Mouse (Mus musculus): Measurements from ENCODE around the gene Sspo. TPM values are rescaled to one million over a fixed set of nuclear protein-coding genes. Genes with fewer than 3 reads are reported as not detected.

Gene Sspo
- total and polyA plus RNA-seq, 3 experiments = not detected

DNA sequence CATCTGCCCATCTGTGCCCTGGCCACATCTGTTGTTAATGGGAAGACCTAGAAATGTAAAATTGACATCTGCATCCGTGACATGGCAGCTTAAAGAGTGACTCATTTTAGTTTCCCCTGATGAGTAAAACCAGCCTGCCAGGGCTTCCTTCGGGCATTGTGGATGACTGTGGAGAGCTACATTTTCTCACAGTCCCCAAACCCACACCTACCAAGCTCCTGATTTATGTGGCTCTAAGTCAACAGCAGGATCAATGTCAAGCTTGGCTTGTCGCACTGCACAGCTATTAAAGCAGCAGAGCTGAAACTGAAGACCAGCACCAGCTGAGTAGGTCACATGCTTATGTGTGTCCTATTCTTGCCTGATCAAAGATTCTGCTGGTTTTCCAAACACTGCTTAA lies 37.5 kb upstream of the Sspo start:
- DNase-seq (ENCODE audit: low read depth, low spot score) = no peak
- H3K4me3 ChIP-seq (ENCODE audit: control insufficient read depth in 1 of 2, insufficient read depth in 1 of 2, low read depth in 2 of 2, low read length in 2 of 2) = no peak overlapping the region
- H3K79me2 ChIP-seq (ENCODE audit: control insufficient read depth, insufficient read depth, low read length, poor library complexity) = no peaks in the 10 kb centered on the region
- H3K27me3 ChIP-seq (ENCODE audit: control insufficient read depth in 1 of 2, insufficient read depth in 2 of 2, low read length in 2 of 2) = no peaks in the 10 kb centered on the region
- no peaks in the 10 kb centered on the region; a peak in 1 of 4 replicates for H3K4me1 ChIP-seq (ENCODE audit: control insufficient read depth in 1 of 2, insufficient read depth in 2 of 2, low read length in 2 of 2)
- no peaks in the 10 kb centered on the region for H3K36me3 ChIP-seq (ENCODE audit: control insufficient read depth in 1 of 2, insufficient read depth in 2 of 2, low read length in 2 of 2)
- no peaks in the 10 kb centered on the region for H3K9me3 ChIP-seq (replicated peaks; ENCODE audit: insufficient read depth, low read length)
- H3K27ac ChIP-seq (ENCODE audit: control insufficient read depth, low read depth, low read length) = no peak overlapping the region
- TF ChIP-seq CTCF (IDR thresholded peaks at IDR 0.05 in 2 of 3, conservative IDR thresholded peaks at IDR 0.05 in 1 of 3; ENCODE audit: control insufficient read depth in 1 of 3, insufficient read depth in 1 of 3, low read depth in 2 of 3, low read length in 3 of 3, poor library complexity in 1 of 3, severe bottlenecking in 1 of 3) = no peak
- TF ChIP-seq UBTF (IDR thresholded peaks at IDR 0.05; ENCODE audit: borderline replicate concordance, insufficient read depth, low read depth, low read length) = no peak
- no peak for TF ChIP-seq NELFE (IDR thresholded peaks at IDR 0.05; ENCODE audit: low read depth, low read length)
- no peak for TF ChIP-seq POLR2AphosphoS5 (IDR thresholded peaks at IDR 0.05; ENCODE audit: borderline replicate concordance, low read depth, low read length)
- no peak for TF ChIP-seq HCFC1 (IDR thresholded peaks at IDR 0.05; ENCODE audit: low read depth, low read length)
- no peak for TF ChIP-seq ZMIZ1 (IDR thresholded peaks at IDR 0.05; ENCODE audit: low read depth, low read length)
- no peak overlapping the region for H3K9ac ChIP-seq (ENCODE audit: control insufficient read depth, low read depth, low read length, poor library complexity, severe bottlenecking)

DNA sequence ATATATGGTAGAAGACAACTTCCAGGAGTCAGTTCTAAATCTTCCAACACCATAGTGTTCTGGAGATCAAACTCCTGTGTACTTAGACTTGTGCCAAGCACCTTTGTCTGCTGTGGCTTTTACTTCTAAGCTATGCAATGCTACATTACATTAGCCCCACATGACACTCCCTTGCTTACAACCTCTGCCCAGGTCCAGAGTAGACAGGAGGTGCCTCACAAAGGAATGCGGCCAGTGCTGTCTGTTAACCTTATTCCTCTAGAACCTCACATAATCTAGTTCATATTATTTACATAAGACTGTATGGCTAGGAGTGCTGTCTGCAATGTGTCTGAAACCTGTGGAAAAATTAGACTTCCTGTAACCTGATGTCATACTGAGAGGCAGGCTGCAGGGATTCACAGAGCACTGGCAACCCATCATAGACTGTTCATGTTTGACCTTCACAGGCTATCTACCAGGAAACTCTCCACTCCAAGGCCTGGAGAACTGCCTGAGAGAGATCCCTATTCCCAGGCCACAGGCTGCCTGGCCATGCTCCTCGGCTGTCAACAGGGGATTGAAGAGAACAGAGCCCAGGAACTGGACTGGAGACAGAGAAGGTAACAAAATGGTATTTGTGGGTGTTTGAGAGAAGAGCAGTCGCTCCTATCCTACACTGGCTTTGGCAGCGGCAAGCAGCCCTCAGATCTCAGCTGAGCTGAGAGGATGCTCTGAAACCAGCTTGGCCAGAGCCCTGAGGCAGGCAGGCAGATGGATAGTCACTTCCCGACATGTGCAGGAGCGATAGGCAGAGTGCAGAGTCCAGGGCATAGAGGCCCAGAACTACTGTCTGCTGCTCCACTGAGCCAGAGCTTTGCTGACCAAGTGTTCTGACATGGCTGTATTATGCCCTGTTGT lies 36.6 kb upstream of the Sspo start:
- no peak overlapping the region for H3K9ac ChIP-seq (ENCODE audit: control insufficient read depth, low read depth, low read length, poor library complexity, severe bottlenecking)
- no peak overlapping the region for H3K27ac ChIP-seq (ENCODE audit: control insufficient read depth, low read depth, low read length)
- no peak overlapping the region for H3K4me3 ChIP-seq (ENCODE audit: control insufficient read depth in 1 of 2, insufficient read depth in 1 of 2, low read depth in 2 of 2, low read length in 2 of 2)
- H3K4me1 ChIP-seq (ENCODE audit: control insufficient read depth in 1 of 2, insufficient read depth in 2 of 2, low read length in 2 of 2) = no peaks in the 10 kb centered on the region
- no peak for TF ChIP-seq JUND (IDR thresholded peaks at IDR 0.05; ENCODE audit: low read depth, low read length)
- no peak for TF ChIP-seq BHLHE40 (IDR thresholded peaks at IDR 0.05; ENCODE audit: borderline replicate concordance, low read depth, low read length)
- TF ChIP-seq TAL1 (IDR thresholded peaks at IDR 0.05; ENCODE audit: low read length) = no peak
- TF ChIP-seq NELFE (IDR thresholded peaks at IDR 0.05; ENCODE audit: low read depth, low read length) = no peak
- no peak for TF ChIP-seq MXI1 (IDR thresholded peaks at IDR 0.05; ENCODE audit: low read depth, low read length)
- TF ChIP-seq UBTF (IDR thresholded peaks at IDR 0.05; ENCODE audit: borderline replicate concordance, insufficient read depth, low read depth, low read length) = no peak
- no peak for TF ChIP-seq GATA1 (IDR thresholded peaks at IDR 0.05; ENCODE audit: low read depth, low read length)
- no peak for TF ChIP-seq ZC3H11A (IDR thresholded peaks at IDR 0.05; ENCODE audit: low read depth, low read length)
- TF ChIP-seq ZKSCAN1 (IDR thresholded peaks at IDR 0.05; ENCODE audit: low read depth, low read length) = no peak
- no peak for TF ChIP-seq MYB (IDR thresholded peaks at IDR 0.05; ENCODE audit: low read depth, low read length)
- TF ChIP-seq TCF12 (IDR thresholded peaks at IDR 0.05; ENCODE audit: low read depth, low read length) = no peak
- no peak for TF ChIP-seq MAFK (IDR thresholded peaks at IDR 0.05; ENCODE audit: borderline replicate concordance, low read depth, low read length)
- no peak for TF ChIP-seq ELF1 (IDR thresholded peaks at IDR 0.05; ENCODE audit: low read depth, low read length)
- TF ChIP-seq POLR2A (IDR thresholded peaks at IDR 0.05; ENCODE audit: control insufficient read depth in 1 of 2, insufficient read depth in 1 of 2, low read depth in 1 of 2, low read length in 2 of 2, poor library complexity in 1 of 2) = no peak
- TF ChIP-seq NRF1 (IDR thresholded peaks at IDR 0.05; ENCODE audit: insufficient read depth, low read depth, low read length, poor library complexity, severe bottlenecking) = no peak
- no peak for TF ChIP-seq CTCF (IDR thresholded peaks at IDR 0.05 in 2 of 3, conservative IDR thresholded peaks at IDR 0.05 in 1 of 3; ENCODE audit: control insufficient read depth in 1 of 3, insufficient read depth in 1 of 3, low read depth in 2 of 3, low read length in 3 of 3, poor library complexity in 1 of 3, severe bottlenecking in 1 of 3)
- no peak for TF ChIP-seq MAX (IDR thresholded peaks at IDR 0.05; ENCODE audit: low read length)
- H3K79me2 ChIP-seq (ENCODE audit: control insufficient read depth, insufficient read depth, low read length, poor library complexity) = no peaks in the 10 kb centered on the region
- no peaks in the 10 kb centered on the region for H3K36me3 ChIP-seq (ENCODE audit: control insufficient read depth in 1 of 2, insufficient read depth in 2 of 2, low read length in 2 of 2)
- H3K27me3 ChIP-seq (ENCODE audit: control insufficient read depth in 1 of 2, insufficient read depth in 2 of 2, low read length in 2 of 2) = no peaks in the 10 kb centered on the region
- no peak for DNase-seq (ENCODE audit: low read depth, low spot score)
- H3K9me3 ChIP-seq (replicated peaks; ENCODE audit: insufficient read depth, low read length) = no peaks in the 10 kb centered on the region
